Mouse (Mus musculus) monocyte, adult 2 months (primary cell): ENCODE results near the gene Jph2.
A peak's percentile ranks its signal among the peaks of the same experiment; 100 is the strongest.
"Not testable (repeated sequence)": the region's sequence is repeated elsewhere in the genome, so short reads cannot be mapped to it uniquely, and the experiment has no call there.

Experiments
- DNase-seq, 2 experiments: peaks; one replicate each; pipeline ENCODE4 v3.0.0; 2022; ENCODE audit warnings: low spot score in 2 of 2, low read depth in 1 of 2

Jph2 gene

DNA sequence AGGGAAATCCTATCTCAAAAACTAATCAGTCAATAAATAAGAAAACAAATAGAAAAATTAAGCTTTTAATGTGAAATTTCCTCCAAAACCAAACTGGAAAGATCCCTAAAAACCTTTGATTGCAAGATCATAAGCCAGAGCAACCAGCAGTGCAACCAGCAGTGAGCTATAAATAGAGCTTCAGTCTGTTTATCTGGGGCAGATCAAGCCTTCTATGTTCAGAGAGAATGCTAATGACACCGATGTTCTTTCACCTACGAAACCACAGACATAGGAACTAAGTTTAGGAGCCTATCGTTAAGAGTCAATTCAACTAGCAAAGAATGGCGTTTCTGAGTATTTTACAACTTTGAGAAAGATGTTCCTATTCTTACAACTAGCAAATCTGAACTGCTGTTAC lies 14.0 kb upstream of the Jph2 start:
- no peak for DNase-seq

DNA sequence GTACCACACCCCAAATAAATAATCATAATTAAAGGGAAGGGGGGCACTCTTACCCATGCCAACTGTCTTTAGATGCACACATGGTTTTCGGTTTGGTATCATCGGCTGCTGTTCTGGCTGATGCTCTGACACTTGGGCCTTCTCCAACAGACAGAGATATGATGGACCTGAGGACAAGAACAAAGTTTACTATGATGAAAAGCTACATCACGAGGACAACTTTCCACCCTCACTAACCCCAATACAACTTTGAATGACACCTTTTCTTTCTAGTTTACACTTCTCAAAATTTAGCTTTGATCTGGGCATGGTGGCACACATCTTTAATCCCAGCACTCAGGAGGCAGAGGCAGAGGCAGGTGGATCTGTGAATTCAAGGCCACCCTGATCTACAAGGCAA lies 13.6 kb upstream of the Jph2 start:
- DNase-seq, result not testable (repeated sequence)

DNA sequence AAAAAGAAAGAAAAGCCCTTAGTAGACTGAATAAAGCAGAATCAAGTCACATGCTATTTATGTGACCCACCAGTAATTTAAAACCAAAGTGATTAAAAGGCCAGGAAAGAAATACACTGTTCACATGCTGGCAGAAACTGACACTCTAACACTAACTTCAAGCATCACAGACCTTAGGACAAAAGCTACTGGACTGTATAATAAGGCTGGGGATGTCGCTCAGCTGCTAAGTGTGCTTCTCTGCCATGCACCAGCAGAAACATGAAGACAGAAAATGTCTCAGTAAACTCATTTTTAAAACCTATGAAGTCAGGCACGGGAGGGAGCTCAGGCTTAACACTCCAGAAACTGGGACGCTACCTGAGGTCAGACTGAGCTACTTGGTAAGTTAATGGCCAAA lies 12.4 kb upstream of the Jph2 start:
- no peak for DNase-seq

DNA sequence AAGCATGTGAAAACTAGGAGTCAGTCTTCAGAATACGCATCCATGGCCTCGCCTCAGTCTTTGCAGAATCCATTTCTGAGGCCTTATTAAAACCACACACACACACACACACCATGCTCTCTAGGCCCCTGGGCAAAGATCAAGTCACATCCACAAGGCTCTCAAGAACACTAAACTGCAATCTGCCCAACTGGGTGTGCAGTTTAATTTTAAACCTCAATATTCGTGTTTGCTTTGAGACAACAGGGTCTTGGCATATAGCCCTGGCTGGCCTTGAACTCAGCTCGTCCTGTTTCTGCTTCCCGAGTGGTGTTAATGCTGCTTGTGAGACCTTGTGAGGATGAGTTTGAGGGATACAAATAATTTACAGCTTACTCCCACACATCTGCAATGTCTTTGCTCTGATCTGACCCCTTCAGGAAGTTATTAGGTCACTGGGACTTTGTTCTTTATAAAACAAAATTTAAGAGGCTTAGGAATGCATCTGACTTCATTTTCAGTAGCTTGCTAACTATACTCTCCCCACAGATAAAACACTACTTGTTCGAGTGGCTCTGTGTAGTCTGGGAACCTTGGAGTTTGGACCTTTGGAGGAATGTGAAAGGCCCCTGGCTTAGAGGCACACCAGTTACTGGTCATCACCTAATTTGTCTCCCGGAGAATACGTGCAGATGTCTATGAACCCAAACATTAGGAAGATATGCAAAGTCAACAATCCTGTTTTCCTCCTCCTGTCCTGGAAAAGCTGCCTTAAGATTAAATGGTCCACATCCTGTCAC lies 6.4 kb upstream of the Jph2 start:
- no peak for DNase-seq

DNA sequence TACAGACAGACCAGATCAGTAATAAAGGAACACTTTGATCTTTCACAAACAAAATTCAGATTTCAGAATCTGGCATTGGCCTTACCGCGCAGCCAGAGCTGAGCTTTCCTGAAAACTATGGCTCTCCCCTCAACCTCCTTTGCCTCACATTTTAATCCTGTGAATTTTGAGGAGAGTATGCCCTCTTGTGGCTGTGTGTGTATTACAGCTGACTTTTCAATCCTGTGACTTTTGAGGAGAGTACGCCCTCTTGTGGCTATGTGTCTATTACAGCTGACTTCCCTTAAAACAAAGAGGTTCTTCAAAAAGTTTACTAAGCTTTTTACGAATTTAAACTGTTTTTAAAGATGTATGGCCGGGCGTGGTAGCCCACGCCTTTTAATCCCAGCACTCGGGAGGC lies 3.4 kb upstream of the Jph2 start:
- peak; percentile 36 to 74 for DNase-seq

DNA sequence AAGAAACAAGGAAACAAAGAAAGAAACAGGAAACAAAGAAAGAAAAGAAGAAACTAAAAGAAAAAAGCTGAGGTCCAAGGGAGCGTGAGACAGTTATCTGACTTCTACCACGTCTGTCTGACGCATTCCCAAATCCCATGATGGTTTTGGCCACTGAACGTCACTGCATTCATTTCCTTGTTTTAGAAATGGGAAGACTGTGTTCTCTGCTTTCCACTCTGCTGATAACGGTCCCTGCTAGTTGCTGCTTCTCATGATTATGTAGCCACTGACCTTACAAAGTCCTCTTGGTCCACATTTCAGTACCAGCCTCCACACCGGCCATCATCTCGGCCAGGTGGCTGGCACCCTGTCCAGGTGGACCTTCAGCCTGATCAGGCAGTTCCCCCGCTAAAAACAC lies 1.4 kb upstream of the Jph2 start:
- no peak for DNase-seq

DNA sequence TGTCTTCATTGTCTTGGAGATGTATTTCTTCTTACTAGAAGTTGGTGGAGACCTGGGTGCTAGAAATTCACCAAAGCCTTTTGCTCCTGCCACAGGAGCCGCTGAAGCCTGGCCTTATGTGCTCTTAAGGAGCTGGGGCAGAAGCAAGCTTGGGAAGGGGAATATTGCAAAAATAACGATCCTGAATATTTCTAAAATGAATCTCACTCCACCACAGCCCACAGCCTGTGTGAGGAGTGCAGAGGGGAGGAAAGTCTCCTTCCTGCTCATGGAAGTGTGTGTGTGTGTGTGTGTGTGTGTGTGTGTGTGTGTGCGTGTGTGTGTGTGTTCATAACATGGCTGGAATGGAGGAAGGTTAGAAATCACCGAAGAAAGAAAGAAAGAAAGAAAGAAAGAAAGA lies 977 bp upstream of the Jph2 start:
- no peak for DNase-seq

DNA sequence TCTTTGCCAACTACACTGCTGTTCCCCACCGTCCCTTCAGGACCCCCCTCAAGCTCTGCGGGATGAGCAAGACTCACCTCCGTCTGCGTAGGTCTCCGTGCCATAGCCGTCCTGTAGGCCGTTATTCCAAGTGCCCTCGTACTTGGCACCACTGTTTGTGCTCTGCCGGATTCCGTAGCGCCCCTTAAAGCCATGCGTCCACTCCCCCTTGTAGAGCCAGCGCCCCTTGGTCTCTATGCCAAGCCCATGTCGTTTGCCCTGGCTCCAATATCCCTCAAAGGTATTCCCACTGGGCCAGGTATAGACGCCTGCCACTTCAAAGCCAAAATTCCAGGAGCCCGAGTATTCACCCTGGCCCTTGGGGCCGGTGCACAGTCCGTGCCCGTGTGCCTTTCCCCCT lies 722 bp downstream of the Jph2 start:
- DNase-seq, result no peak

DNA sequence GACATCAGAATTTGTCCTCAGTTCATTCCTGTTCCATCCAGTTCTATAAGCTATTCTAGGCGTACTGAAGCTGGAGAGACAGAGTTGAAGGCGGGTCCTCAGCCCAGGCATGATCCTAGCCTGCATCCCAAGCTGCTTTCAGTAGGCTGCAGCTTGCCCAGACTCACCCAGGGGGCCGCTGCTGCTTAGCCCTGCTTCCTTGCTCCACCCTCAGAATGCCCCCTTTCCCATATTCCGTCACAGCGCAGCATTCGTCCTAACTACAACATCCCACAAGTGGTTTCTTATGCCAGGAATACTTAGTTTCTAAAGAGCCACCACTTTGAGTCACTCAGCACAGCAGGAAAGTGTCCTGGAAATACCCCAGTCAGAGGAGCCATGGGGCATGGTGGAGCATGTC lies 2.8 kb downstream of the Jph2 start:
- DNase-seq, result no peak

DNA sequence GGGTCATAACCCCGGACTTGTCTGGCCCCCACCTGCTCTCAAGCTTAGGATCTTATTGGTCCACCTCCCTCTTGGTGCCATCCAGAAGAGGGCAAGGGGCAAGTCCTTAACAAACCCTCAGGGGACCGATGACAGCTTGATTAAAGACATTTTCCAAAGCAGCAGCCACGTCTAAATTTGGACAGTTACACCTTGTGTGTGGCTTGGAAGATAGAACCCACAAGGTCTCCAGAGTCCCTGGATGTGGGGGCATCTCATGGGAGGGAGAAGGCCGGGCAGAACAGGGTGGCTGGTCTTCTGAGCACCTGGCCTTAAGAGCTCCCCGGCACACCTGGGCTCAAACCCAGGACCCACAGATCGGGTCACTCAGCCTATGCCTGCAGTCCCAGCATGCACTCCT lies 3.8 kb downstream of the Jph2 start:
- no peak for DNase-seq

DNA sequence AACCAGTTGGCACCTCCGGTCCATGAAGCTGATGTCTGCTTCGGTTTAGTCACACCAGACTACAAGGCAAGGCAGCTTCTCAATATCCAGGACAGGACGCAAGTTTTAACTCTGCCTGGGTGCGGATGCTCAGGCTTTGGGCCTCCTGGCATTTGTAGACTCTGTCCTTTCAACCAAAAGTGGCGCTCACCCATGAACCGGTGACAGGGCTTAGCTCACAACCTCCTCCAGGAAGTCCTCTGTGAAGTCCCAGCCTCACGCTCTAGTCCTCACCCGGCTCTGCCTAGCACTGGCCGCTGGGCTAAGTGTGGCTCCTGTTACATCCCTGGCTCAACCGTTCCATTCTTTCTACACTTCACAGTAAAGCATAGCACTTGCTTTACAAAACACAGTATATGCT lies 4.6 kb downstream of the Jph2 start:
- no peak for DNase-seq

DNA sequence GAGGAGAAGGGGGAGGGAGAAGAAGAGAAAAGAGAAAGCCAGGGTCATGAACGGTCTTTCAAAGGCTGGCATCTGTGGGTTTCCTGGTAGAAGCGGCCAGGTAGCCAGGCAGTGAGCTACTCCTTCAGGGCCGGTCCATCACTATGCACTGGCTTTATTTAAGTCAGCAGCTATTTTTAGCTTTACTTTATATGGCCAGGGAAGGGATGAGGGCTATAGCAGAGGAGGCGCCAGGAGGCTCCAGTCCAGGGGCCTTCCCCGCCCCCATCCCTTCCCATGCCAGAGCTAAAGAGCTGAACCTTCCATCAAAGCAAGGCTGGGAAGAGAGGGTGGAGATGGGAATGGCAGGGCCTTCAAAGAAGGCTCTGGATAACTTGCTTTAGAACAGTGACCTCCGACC lies 5.4 kb downstream of the Jph2 start:
- DNase-seq, result no peak

DNA sequence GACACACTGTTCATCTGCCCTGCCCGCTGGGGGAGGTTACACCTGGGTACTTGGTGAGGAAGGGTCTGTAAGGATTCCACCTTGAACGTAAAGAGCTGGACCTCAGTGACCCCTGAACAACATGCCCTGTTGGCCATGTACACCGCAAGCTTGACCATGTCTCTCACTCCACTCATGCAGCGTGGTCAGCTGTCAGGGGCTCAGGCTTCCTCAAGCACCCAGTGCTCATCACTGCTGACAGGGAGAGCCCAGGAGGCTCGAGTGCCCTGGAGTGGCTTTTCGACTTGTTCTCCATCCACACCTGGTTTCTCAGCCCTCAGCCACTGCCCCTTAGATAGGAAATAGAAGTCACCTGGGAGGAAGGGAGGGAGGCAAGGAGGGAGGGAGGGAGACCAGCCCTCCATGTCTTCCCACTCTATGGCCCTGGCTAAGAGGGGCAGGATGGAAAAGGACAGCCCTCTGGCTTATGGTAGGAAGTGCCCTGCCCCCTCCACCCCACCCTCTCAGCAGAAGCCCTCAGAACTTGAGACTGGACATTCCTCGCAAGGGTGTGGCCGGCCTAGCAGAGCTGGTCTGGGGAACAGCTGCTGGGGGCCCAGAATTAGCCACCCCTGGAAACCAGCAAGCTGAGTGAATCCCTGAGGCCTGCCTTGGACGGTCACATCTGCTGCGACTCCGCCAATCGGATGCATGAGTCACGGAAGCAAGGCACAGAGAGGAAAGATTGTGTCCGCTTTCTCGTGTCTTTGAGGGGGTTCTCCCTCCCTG lies 11.2 kb downstream of the Jph2 start:
- DNase-seq, result no peak

DNA sequence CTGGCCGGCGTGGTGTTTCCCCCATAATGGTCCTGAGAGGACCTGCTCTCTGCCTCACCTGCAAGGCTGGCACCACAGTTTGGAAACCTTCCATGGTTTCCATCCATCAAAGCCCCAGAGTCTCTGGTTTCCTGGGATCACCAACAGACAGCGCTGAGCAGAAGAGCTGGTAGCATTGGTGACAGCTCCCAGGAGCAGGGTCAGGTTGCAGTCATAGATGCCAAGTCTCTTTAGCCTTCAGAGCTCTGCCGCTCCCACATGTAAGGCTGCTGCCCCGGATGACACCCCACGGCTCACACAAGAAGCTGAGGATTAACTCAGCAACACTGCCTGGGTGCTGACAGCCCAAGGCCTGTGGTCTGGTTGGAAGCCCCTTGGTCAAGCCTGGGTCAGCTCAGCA lies 12.7 kb downstream of the Jph2 start:
- DNase-seq, result no peak

DNA sequence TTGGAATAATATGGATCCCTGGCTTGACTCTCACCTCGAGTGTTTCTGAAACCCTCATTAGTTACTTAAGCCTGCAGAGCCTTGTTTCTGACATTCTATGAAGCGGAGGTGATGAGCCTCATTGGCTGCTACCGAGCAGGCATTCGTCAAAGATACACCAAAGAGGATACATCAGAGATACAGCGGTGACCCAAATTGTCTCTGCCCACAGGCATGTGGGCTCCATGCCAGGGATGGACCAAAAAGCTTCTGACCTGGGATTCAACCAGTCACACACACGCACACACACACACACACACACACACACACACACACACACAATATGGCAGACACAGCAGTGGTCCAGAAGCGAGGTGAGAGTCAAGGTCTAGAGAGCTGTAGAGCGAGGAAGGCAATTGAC lies 16.5 kb downstream of the Jph2 start:
- DNase-seq, result no peak

DNA sequence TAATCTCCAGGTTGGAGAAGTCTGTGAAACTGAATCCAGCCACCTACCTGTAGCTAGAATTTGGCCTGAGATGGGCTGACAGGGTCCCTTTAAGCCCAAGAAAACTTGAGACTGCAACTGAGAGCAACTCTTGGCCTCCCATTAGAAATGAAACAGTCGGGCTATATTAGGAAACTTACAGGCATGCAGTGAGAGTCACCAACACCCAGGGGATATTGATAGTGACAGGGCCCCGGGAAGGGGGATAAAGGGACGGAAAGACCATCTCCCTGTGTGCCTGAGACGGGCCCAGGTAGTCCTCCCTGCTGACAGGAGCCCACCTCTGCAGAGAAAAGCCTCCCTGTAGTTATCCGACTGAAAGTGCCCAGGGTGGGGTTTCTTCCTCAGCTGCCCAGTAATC lies 18.4 kb downstream of the Jph2 start:
- no peak for DNase-seq

DNA sequence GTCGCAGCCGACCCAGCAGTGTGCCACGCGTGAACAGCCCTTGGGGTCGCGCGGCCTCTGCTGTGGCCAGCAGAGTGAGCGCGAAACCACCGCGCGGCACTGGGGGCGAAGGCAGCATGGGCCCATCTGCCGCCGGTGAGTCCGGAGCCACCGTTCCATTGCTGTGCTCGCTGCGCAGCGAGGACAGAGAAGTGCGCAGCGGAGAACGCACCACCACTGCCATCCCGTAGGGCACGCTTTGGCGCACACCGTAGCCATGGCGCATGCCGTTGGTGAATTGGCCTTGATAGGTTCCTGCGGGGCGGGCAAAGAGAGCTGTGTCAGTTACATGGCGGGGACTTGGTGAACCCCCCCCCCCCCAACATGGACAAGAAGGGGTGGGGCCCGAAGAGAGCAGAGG lies 21.7 kb downstream of the Jph2 start:
- DNase-seq, result no peak

DNA sequence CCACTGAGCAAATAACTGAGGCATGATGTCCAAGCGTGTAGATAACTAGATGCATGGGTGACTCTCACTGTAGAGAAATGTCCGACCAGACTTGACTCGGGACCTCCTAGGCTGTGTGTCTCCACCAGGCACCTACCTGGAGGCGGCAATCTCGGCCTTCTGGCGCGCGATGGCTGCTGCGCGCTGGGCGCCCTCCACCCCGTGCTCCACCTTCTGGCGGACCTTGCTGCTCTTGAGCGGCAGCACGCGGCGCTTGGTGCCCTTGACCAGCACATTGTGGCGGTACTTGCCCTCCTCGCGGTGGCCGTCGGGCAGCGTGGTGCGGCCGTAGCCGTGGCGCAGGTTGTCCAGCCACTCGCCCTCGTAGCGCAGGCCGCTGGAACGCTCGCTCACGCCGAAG lies 22.3 kb downstream of the Jph2 start:
- no peak for DNase-seq

DNA sequence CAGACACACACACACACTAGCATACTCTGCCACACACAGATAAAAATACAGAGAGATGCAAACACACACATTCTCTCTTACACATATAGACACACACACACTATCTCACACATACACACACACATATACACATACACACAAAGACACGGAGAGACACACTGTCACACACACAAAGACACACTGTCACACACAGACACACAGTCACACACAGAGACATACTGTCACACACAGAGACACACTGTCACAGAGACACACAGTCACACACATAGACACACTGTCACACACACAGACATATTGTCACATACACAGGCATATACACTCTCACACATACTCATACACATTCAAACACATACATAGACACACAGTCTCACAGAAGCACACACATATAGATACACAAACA lies 25.2 kb downstream of the Jph2 start:
- DNase-seq, result no peak

DNA sequence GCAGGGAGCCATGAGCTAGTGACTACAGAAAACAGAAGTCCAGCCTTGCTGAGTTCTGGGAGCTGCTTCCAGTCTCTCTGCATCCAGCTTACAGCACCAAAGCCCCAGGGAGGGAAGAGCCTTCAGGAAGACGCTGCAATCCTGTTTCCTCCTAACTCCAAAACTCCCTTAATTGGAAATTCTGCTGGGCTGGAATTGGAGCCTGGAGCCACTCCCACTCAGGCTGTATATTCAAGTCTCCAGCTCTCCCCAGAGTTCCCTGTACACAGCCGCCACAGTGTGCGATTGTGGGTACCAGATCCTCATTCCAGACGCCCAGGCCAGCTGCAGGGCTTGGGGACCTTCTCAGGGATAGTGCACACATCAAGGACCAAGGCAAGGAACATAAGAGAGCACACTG lies 27.6 kb downstream of the Jph2 start:
- no peak for DNase-seq

DNA sequence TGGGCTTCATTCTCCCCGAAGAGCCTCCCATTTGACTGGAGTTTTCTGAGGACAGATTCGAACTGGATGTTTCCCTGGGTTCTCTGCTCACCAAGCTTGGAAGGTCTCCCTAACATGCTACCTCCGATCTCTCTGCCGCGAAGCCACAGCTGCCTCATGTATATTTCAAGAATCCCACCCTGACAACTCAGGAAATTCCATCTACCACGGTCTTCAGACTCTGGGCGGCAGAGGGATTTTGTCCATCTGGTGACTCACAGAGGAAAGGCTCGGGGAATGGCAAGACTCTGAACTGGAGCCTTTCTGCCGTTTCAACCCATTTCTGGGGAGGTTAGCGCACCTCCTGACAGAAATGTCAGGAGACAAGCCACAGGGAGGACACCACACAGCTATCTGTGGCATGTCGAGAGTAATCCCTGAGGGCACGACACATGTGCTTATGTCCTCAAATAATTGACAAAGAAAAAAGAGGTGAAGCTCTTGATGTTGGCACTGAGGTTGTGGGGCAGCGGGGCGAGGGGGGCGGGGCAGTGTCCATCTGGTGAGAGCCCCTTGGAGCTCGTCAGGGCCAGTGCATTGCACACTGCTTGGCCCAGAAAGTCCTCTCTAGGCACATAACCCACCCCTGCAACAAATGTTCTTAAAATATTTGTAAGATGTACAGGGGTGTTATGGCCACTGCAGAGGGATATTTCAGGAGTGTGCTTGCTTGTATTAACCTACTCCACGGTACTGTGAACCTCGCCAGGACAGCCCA lies 32.8 kb downstream of the Jph2 start:
- DNase-seq, result no peak
